Mouse (Mus musculus) brain, embryonic 14.5 days (tissue): ENCODE data around the gene Crtc2.

ENCODE experiments used
- CTCF ChIP-seq: fragments of 200-500 bp; IDR thresholded peaks from 2 replicates; pipeline ENCODE4 v1.5.1; 2012; ENCODE audit warnings: inconsistent platforms, mild to moderate bottlenecking, moderate library complexity, borderline replicate concordance; ENCODE audit not compliant: insufficient read depth, insufficient read length; ENCODE audit errors: extremely low read depth
- POLR2A ChIP-seq: fragments of 200-500 bp; IDR thresholded peaks from 2 replicates; pipeline ENCODE4 v1.6.1; 2012; ENCODE audit warnings: mild to moderate bottlenecking, inconsistent platforms, borderline replicate concordance; ENCODE audit not compliant: poor library complexity, insufficient read depth, insufficient read length, severe bottlenecking; ENCODE audit errors: extremely low read depth

GRCm38 (mm10) chr3:90290602-90291001, 36.6 kb downstream of the Crtc2 start:
- TF ChIP-seq CTCF (no peak), POLR2A (no peak)
